Mouse (Mus musculus) CD4-positive, CD25-positive, alpha-beta regulatory T cell, adult 4 months (primary cell): ENCODE measurements at regions not wholly inside any gene's neighbourhood (a gene's known extent, or its start where the extent isn't known, plus 50 kb on each side); places are given as distances from the start of the nearest gene placed in this dataset.

Source experiments
- ATAC-seq: one replicate; pipeline ENCODE4 v1.8.0; 2017

DNA sequence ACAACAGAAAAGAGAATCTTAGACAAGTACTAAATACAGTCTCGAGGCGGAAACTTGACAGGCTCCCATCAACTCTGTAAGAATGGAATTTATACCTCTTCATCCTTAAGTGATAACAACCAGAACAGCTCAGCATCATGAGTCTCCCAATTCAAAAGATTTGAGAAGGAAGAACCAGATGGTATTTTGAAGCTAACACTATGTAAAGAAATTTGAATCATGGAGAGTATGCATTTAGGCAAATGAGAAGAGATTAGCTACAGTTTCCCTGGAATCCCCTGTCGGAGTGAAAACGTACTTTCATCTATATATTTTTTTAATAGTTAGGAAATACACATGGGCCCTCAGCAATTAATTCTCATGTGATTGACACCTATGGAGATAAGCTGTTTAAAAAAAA is 140.9 kb downstream of the Nrip1 start:
- no peak for ATAC-seq

DNA sequence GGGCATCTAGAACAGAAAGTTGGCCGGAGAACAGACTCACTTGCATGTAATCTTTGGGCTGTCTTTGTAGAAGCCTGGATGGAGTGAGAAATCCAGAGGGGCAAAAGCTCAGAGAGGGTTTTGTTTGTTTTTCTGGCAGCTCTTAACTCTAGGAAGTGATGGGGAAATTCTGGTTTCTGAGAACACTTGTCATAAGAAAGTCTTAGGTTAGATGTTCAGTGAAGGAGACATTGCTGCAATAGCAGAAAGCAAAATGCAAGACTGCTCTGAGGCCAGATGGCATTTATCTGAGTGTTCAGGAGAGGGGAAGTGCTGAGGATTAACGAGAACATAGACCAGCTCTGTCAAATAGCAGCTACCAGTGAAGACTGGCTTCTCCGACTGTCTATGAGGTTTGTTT is 141.5 kb downstream of the Nrip1 start:
- ATAC-seq = no peak

DNA sequence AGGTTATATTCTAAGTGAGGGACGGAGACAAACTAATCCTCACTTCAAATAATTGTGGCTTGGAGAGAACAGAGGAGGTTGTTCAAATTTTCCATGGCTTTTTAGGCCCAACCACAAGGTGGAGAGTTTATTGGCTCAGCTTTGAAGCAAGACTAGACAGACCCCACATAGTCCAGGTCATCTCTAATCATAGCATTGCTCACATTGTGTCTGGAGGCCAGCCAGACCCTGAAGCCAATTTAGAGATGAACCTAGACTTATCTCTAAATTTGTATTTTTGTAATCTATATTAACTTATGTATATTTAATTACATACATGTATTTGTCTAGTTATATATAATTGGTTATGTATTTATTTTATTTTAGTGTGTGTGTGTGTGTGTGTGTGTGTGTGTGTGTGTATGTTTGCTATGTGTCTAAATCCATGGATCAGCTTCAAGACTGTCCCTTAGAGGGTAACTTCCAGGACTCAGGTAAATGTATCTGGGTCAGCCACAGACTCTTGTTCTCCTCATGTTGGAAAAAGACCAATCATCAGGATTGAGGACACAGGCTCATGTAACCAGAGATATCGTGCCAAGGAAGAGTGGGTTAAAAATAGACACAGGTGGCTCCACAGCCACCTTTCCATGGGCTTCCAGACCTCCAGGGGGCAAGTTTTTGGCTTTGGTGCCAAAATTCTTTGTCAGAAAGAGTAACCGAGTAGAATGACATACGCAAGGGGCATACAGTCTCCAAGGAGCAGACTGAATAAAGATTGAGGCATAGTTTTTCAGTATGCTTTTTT is 142.9 kb downstream of the Nrip1 start:
- ATAC-seq = no peak

DNA sequence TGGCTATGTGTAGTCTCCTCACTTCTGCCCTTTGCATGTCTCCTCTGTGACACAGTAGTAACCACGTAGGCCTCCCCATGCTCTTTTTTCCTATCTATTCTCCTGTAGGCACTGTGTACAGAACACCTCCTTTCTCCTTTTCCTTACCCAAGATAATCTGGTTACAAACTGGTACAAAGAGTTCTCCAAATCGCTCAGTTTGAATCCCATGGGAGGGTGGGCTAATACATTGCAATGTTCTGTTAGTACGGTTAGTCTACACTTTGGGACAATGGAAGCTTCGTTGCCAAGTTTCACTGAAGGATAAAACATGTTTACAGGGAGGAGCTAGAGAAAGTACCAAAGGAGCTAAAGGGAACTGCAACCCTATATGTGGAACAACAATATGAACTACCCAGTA is 145.2 kb downstream of the Nrip1 start:
- no peak for ATAC-seq

DNA sequence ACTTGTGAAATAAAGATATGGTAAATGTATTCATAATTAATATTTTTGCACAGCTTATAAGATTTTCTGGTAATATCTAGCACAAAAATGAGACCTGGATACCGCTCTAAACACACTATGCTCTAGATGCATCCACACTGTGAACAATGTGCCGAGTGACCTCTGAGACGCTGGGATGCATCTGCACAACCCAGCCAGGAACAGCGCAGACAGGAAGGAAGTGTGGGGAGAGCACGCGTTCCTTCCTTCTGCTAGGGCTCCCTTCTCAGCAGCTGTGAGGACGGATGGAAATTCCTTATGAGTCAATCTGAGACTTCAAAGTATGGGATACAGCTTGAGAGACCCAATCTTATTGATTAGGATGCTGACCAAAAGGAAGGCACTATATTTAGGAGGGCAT is 147.2 kb downstream of the Nrip1 start:
- ATAC-seq = peak; percentile 21

DNA sequence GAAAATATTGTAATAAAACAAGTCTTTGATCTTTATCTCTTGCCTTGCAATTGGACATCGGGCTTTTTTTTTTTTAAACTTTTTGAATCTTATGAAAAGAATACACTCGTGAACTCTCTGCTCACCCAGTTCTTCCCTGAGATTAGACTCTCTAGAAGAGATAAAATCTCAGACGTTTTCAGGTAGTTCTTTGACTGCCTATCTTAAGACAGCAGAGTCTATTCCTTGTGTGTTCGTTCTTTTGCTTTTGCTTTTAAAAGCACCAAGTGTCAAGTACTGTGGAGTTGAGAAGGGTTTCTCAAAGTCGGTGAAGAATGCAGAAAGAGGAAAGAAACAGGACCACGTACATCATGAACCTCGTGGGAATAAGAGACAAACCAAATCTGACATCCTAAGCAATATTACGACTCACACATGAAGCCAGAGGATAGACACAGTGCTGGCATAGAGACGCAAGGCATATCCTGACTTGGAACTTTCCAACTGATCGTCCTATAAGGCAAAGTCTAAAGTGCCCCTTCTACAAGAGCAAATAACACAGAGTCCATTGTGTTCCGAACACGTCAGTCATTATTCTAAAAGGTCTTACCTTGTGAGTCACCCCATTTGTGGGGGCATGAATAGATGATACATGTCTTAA is 147.9 kb downstream of the Nrip1 start:
- ATAC-seq = peak; percentile 44

DNA sequence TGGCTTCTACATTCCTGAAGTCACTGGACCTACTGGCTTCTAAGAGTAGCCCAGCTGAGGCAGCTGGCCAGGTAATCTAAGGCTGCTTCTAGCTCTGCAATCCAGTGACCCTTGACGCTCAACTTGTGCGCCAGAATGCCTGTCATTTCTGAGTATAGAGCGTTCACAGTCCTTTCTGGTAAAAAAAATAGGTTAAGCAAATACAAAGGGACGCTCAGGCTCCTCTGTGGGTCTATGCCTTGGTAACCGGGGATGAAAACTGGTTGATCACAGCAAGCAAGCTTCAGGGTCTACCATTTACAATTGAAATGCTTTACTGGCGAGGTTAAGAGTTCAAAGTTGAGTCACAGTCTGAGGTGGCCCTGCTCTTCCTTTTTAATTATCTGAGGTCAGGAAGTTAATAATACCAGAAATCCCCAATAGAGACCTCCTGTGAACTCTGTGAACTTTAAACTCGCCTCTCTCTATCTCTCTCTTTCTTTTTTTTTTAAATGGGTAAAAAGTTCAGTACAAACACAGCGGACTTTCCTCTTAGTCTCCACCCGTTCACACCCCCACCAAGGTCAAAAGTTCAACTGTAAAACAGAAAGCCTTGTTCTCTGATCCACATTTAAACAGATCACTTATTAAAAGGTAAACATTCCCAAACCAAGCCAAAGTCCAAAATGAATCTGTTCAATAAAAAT is 148.6 kb downstream of the Nrip1 start:
- ATAC-seq = peak; percentile 65

DNA sequence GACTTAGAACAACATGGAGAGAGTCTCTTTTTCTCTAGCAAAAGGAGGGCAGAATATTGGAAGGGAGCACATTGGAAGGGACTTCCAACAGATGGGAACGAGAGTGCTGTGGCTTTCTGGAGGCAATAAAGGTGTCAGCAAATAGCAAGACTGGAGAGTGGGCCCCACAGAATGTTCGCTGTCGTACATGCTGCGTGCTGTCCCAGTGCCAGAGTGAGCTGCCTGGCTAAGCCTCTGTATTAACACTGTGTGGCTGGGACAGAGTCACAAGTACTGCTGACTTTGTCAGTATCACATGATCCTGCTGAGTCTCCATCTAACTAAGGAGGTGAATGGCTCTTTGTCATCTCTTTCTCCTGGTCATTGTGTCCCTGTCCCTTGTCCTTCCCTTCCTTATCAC is 149.9 kb downstream of the Nrip1 start:
- ATAC-seq = no peak

DNA sequence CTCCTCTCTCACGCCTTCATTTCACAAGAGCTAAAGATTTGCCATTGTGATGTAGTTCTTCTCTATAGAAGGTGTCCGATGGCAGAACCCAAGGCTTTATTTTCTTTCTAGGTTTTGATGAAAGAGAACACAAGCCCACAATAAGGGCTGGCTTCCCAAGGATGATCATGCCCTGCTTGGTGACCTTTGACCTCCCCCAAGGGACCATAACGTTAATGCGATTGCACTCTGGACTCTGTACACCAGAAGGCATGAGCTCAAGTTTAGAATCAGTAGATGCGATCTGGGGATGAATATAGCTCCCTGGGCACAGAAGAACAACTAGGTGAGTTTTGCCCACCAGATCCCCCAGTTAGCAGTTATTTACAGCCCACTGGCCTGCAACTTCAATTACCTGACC is 150.7 kb downstream of the Nrip1 start:
- no peak for ATAC-seq

DNA sequence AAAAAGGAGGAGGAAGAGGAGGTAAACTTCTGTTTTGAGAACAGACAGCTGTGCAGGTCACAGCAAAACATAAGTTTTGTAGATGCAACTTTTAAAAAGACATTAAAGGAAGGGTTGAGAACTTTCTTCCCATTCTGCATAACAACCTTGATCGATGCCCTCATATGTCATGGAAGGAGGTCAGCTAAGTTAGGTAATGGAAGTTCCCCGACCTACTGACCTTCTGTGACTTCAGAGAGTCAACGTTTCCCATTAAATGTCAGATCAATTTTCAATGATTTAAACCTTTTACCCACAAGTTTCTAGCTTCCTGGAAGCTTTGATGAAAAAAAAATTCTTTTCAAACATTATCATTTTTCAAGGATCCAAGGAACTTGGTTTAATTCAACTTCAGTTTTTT is 153.2 kb downstream of the Nrip1 start:
- ATAC-seq = no peak

DNA sequence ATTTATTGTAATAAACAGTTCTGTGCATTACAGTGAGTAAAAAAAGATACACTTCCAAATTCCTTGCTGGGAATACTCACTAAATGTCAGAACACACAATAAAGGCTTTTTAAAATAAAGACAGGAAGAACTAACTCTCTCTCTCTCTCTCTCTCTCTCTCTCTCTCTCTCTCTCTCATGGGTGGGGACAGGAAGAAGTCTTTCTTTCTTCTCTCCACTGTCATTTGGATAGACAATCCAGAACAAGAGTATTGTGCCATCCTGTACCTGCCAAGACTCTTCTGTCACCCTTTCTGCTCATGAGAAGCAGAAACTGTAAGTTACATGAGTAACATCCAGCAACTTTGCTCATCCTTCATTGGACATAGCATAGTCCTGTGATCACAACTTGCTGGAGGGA is 154.4 kb downstream of the Nrip1 start:
- peak; percentile 67 for ATAC-seq

DNA sequence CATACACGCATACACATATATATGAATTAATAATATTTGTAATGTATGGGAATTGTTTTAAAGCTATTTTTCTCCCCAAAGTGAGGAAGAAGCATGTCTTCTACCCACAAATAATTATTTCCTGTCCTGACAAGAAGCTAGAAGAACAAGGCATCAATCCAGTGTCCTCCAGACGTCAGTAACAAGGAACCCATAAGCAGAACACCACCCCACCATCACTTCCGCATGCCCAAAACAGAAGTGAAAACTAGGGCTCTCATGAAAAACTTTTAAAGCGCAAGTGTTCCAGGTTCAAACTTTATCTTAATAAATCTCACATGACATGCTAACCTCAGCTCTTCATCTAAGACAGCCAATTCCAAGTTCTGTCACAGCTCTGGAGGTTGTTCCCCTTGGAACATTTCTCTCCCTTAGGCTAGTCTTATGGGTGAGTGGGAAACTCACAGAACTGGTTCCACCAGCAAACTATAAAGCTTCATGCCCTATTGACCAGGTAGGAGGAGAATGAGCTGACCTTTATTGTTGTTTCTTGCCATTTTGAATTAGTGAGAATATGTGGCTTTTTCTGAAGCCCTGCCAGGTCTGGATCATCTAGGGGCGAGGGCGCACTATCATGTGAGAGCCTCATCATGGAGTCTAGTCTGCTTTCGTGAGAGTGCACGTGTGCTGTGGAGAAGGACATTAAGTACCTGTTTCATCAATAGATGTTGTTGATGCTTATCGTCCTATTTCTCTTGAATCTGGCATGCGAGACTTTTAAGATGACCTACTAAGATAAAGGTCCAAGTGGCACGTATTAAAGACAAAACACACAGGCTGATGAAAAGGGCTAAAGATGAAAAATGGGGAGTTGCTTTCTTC is 155.1 kb downstream of the Nrip1 start:
- peak; percentile 44 for ATAC-seq

DNA sequence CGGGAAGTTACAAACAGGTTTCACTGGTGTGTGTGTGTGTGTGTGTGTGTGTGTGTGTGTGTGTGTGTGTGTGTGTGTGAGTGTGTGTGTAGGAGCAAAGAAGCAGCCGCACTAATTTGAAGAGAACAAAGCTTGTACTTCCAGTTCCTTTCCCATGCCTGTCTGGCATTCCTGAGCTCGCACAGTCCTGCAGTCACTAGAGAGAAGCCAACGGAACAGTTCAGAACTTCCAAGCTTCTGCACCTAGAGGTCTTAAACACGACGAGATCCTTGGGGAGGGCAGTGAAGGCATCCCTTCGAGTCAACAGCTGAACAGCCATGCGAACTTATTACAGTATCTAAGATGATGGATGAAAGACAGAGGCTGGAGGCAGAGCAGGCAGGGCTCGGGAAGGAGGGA is 157.4 kb downstream of the Nrip1 start:
- no peak for ATAC-seq

DNA sequence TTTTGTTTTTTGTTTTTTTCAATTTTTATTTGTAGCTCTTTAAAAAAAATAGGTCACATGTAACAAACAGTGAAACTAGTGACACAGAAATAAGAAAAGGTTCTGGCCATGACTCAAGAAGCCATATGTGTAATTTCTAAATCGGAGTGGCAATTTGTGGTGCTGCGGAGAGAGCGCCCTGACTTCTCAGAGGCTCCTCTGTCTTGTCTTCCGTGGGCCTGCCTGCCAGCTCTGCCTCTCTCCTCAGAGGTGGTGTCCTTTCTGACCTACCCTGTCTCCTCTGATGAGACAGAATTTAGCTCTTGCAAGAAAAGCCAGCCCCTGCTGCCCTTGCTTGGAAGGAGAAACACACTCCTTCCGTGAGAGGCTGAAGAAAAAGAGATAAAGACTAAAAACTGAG is 158.1 kb downstream of the Nrip1 start:
- no peak for ATAC-seq

DNA sequence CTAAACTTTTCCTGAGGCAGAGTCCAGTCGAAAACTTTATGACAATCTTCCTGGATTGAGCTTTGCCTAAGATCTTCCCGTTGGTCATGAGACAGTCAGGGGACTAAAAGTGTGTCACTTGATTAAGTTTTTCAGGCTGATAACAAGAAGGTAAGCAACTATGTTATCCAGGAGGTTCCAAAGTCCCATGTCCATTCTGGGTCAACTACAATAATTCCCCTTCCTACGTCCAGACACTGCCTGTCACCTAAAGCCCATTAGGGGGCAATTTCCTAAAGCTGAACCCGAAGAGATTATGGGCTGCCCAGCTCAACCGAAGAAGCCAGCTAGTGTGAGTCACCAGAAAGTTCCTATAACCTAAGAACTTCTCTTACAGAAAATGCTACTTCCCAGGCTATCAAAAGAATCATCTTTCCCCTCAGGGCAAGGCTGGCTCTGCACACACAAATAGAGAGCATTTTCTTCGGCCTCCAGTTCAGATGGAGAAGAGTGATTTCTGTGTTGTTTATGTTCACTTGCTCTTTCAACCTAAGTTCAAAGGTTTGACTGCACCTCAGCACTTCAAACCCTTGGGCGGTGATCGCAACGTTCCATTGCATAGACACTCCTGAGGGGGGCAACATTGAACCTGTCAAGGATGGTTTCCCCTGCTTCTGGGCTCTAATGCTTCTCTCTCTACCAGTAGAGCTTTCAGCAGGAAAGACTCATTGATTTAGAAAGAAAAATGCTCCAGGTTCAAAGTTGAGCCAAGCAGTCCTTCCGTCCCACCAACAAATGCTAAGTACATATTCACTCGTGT is 171.7 kb downstream of the Nrip1 start:
- peak; percentile 95 for ATAC-seq

DNA sequence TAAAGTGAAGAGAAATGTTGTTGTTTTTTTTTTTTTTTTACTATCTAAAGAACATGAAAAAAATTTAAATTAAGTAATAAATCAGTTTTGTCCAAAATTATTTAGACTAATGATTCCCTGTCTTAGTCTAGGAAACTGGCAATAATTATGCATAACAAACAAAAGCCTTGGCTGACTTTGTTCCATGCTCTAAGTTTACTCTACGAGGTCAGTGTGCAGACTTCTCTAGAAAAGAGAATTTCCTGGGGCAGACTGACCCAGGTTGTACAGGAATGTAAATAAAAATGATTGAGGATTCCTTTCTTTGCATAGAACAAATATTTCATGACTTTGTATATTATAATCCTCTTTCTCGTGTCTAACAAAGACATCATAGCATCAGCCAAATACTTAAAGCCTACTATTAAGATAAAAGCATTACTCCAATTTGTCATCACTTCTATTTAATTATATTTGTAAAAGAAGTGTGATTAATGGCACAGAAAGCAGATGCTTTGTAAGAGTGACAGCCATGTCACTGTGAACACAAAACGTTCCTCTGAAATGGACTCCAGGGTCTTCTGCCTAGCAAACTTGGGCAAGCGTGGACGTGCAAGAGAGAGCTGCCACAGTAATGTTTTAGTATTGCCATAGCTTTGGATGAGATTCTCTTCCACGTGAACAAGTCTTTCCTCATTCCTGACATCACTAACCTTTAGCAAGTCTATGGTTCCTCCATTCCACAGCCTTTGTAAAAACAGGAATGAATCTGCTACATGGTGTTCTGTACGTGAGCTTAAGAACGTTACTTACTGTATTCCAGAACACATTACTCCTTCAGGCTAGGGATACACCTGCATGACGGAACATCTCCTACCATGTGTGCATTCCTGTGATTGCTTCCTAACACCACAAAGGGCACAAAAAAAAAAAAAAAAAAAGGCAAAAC is 172.6 kb downstream of the Nrip1 start:
- no peak for ATAC-seq

DNA sequence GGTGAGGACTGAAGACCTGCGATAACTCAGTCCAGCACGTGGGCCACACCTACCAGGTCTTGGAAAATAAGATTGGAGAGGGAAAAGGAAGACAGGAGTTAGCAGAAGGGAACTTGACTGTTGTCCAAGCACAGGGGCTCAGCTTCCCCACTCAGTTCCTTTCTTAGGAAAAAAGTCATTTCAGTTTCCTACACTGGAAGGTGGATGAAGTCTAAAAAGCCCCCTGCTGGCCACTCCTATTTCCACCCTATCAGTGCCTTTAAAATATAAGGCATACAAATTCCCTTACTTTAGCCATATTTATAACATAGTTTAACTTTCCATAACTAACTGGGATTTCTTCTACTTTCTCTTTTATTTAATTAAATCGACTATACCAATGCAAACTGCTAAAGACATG is 173.4 kb downstream of the Nrip1 start:
- no peak for ATAC-seq

DNA sequence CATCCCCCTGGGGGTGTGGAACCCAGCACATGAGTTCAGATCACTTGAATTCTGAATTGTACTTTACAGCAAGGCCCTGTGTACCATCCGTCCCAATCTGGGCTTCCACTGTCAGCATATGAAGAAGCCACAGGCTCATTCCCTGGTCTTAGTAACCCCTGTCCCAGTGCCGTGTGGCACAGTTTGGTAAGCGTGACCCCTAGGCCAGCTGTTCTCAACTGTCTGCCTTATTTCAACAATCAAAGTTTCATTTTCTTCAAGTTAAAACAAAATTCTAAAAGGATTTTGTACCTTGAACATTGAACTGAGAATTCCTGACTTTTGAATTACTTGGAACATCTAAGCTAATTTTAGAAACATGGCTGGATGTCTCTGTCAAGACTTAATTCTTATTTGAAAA is 174.6 kb downstream of the Nrip1 start:
- no peak for ATAC-seq

DNA sequence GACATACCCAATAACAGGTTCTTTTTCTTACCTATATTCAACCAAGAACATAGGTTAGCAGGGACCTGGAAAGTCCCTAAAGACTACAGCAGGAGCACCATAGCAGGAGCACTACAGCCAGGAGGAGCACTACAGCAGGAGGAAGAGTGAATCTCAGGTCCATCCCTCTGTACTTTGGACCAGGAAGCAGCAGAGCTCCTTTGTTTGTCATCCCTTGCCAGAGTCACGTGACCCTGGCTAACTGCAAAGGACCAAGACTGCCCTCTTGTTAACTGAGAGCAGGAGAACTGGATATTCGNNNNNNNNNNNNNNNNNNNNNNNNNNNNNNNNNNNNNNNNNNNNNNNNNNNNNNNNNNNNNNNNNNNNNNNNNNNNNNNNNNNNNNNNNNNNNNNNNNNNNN is 172.2 kb upstream of the Samsn1 start:
- no peak for ATAC-seq

DNA sequence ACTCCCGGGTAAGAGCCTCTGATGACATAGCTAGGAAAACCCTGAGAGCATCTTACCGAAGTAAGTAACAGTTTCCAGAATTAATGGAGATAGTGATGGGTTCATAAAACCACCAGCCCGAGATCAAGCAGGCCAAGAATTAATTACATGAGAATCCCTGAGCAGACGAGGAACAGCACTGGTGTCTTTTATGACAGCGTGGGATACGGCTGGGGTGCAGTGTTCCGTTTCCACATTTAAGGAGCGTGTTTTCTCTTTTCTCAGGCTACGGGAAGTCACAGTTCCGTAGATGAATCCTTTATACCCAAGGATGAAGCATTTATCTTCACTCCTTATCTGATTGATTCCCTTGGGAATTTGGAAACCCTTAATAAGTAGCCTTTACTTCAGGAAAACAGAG is 169.1 kb upstream of the Samsn1 start:
- ATAC-seq = no peak

DNA sequence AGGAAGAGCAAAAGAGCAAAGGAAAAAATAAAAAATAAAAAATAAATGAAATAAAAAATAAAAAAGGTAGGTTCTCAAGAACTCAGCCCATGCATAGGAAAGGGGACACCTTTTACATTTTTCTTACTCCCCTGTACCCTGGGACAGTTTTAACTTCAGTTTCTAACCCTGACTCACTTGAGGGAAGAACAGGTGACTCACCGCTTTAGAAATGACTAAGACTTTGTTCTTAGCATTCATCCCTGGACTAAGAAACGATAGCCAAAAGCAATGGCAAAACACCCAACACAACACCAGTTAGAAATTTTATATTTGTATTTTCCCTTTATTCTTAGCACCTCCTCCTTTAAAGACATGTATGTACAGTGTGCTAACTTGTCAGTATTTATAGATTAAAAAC is 161.5 kb upstream of the Samsn1 start:
- peak; percentile 14 for ATAC-seq
